Mouse (Mus musculus): ENCODE results near the gene Gm10644.
"Not testable (repeated sequence)": the region's sequence is repeated elsewhere in the genome, so short reads cannot be mapped to it uniquely, and the experiment has no call there.

The Gm10644 gene

GRCm38 (mm10) chr8:83955106-83955957, at the start of gene Gm10644, which contains the start of gene Asf1b:
TSS of gene Gm10644 (minus strand) at chr8:83955205.
TSS of gene Asf1b (plus strand) at chr8:83955507.
- peak; percentile 97 to 100 for DNase-seq

- DNase-seq: peak; percentile 94
Measured at GRCm38 (mm10) chr8:84004533-84005201, 49.7 kb upstream of the Gm10644 start.

GRCm38 (mm10) chr8:84003612-84004246, 48.7 kb upstream of the Gm10644 start:
- DNase-seq: no peak

GRCm38 (mm10) chr8:84002957-84003611, 48.1 kb upstream of the Gm10644 start:
- no peak for DNase-seq

GRCm38 (mm10) chr8:84001281-84002000, 46.4 kb upstream of the Gm10644 start, which contains the start of gene 1700067K01Rik:
TSS of gene 1700067K01Rik (plus strand) at chr8:84001502.
- DNase-seq: no peak

GRCm38 (mm10) chr8:83999825-84000224, 44.8 kb upstream of the Gm10644 start:
- no peak for DNase-seq

GRCm38 (mm10) chr8:83999057-83999705, 44.2 kb upstream of the Gm10644 start:
- DNase-seq: peak in 1 of 2 experiments; percentile 32

GRCm38 (mm10) chr8:83998231-83999056, 43.4 kb upstream of the Gm10644 start:
- DNase-seq: peak; percentile 48 to 66

- peak in 1 of 2 experiments; percentile 74 for DNase-seq
Measured at GRCm38 (mm10) chr8:83997511-83998141, 42.6 kb upstream of the Gm10644 start, which contains the start of gene Samd1. TSS of gene Samd1 (plus strand) at chr8:83997672.

- DNase-seq: peak; percentile 83 to 85
Measured at GRCm38 (mm10) chr8:83996567-83997505, 41.8 kb upstream of the Gm10644 start.

GRCm38 (mm10) chr8:83995973-83996372, 41.0 kb upstream of the Gm10644 start:
- peak in 1 of 2 experiments; percentile 35 for DNase-seq

- no peak for DNase-seq
Measured at GRCm38 (mm10) chr8:83994030-83994429, 39.0 kb upstream of the Gm10644 start.

- DNase-seq: no peak
Measured at GRCm38 (mm10) chr8:83992488-83992887, 37.5 kb upstream of the Gm10644 start.

- no peak for DNase-seq
Measured at GRCm38 (mm10) chr8:83990170-83990569, 35.2 kb upstream of the Gm10644 start.

- no peak for DNase-seq
Measured at GRCm38 (mm10) chr8:83989243-83989642, 34.2 kb upstream of the Gm10644 start.

- not testable (repeated sequence) for DNase-seq
Measured at GRCm38 (mm10) chr8:83983222-83983621, 28.2 kb upstream of the Gm10644 start.

- DNase-seq: no peak
Measured at GRCm38 (mm10) chr8:83982449-83982848, 27.4 kb upstream of the Gm10644 start.

- DNase-seq: no peak
Measured at GRCm38 (mm10) chr8:83981533-83981932, 26.5 kb upstream of the Gm10644 start.

- no peak for DNase-seq
Measured at GRCm38 (mm10) chr8:83980845-83981244, 25.8 kb upstream of the Gm10644 start.
